Mouse (Mus musculus): ENCODE data around the gene Sorcs1.

DNA sequence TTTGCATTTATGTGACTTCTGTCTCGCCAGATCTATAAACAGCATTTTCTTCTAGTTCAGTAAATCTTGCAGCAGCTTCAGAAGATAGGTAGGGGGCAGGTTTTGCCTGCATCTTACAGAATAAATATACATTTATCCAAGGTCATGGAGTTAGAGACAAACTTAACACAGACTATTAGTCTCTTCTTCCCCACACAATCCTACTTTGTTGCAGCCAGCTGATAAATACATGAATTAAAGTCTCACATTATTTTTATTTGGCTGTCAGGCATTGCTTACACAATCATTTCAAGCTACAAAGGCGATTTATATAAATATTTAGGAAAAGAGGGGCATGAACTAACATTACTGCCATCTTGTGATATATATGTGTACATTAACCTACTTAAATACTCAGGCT is 4.8 kb upstream of the Sorcs1 start:
- TF ChIP-seq GATA1 (IDR thresholded peaks at IDR 0.05; ENCODE audit: low read length) (no peak), TAL1 (IDR thresholded peaks at IDR 0.05; ENCODE audit: low read length) (no peak)

All from erythroblast, embryonic 14.5 days (primary cell).